Mouse (Mus musculus) midbrain, postnatal 0 days (tissue): ENCODE measurements around the gene Ap1s1. TPM values are rescaled to one million over a fixed set of nuclear protein-coding genes. Genes with fewer than 3 reads are reported as not detected.

Experiments
- ATAC-seq: fragments of 200-750 bp; cut with Nextera tagmentation; 2 replicates; pipeline ENCODE4 v1.8.0; 2017; ENCODE audit warnings: moderate number of reproducible peaks, mild to moderate bottlenecking, moderate TSS enrichment, moderate library complexity; ENCODE audit not compliant: low FRiP score
- DNase-seq: peaks from one replicate; pipeline ENCODE4 v3.0.0-alpha.2; 2015; ENCODE audit warnings: low spot score
- H3K27ac ChIP-seq: fragments of 300-500 bp; sonication (generic); 2 replicates; pipeline ENCODE4 v1.5.1; 2014; ENCODE audit warnings: low read depth, mild to moderate bottlenecking, low read length, mixed read lengths
- H3K27me3 ChIP-seq: fragments of 300-500 bp; sonication (generic); 2 replicates; pipeline ENCODE4 v1.6.1; 2014; ENCODE audit warnings: low read length, control low read depth, mixed read lengths; ENCODE audit not compliant: insufficient read depth
- H3K36me3 ChIP-seq: fragments of 300-500 bp; sonication (generic); 2 replicates; pipeline ENCODE4 v1.6.1; 2014; ENCODE audit warnings: low read length, control low read depth, mixed read lengths; ENCODE audit not compliant: insufficient read depth
- H3K4me1 ChIP-seq: fragments of 300-500 bp; sonication (generic); 2 replicates; pipeline ENCODE4 v1.6.1; 2014; ENCODE audit warnings: mild to moderate bottlenecking, control low read depth, antibody characterized with exemption, low read length, mixed read lengths; ENCODE audit not compliant: insufficient read depth
- H3K4me2 ChIP-seq: fragments of 300-500 bp; sonication (generic); 2 replicates; pipeline ENCODE4 v1.6.1; 2014; ENCODE audit warnings: low read depth, mild to moderate bottlenecking, low read length, mixed read lengths; ENCODE audit not compliant: poor library complexity, severe bottlenecking
- H3K4me3 ChIP-seq: fragments of 300-500 bp; sonication (generic); 2 replicates; pipeline ENCODE4 v1.5.1; 2014; ENCODE audit warnings: low read depth, mild to moderate bottlenecking, low read length, moderate library complexity
- H3K9ac ChIP-seq: fragments of 300-500 bp; sonication (generic); replicated peaks from 2 replicates; pipeline ENCODE4 v1.6.1; 2014; ENCODE audit warnings: mild to moderate bottlenecking, low read length, moderate library complexity, mixed read lengths; ENCODE audit not compliant: poor library complexity, severe bottlenecking
- H3K9me3 ChIP-seq: fragments of 300-500 bp; sonication (generic); 2 replicates; pipeline ENCODE4 v1.6.1; 2016; ENCODE audit warnings: low read length, control low read depth
- CTCF ChIP-seq: IDR thresholded peaks from 2 replicates; pipeline ENCODE4 v1.5.1; 2016; ENCODE audit warnings: antibody characterized with exemption, mild to moderate bottlenecking
- WGBS: fragments of 180-500 bp; shearing (Covaris S2); extraction: QIAGEN DNeasy Blood & Tissue Kit; methylation state at CpG from one replicate; pipeline ENCODE4 v1.1.7; 2014; 5-methylcytosine and 5-hydroxymethylcytosine counted together
- polyA plus RNA-seq: library from polyadenylated mRNA; unstranded; fragments of >200 nt; fragmentation: Nextera tagmentation; extraction: Ambion mirVana; gene quantifications from 2 replicates; pipeline ENCODE4 v1.2.1, GENCODE M21; 2015
- total RNA-seq: library from RNA; depleted of rRNA; stranded (reverse); fragments of >200 nt; gene quantifications from 2 replicates; pipeline ENCODE4 v1.2.3, GENCODE M21; 2014

Gene Ap1s1
- total and polyA plus RNA-seq, 2 experiments from 2014 or later: 144 to 308 TPM

- TF ChIP-seq CTCF: no peak
- no peak overlapping the region for H3K27ac ChIP-seq
- H3K4me1 ChIP-seq: peaks cover 4% of the 10 kb centered on the region; the same call in 1 of the 2 replicates
- no peak overlapping the region for H3K4me2 ChIP-seq
- H3K4me3 ChIP-seq: no peak overlapping the region
- DNase-seq (no peak), ATAC-seq (no peak)
- H3K27me3 ChIP-seq: no peaks in the 10 kb centered on the region
- no peaks in the 10 kb centered on the region for H3K9me3 ChIP-seq
- H3K9ac ChIP-seq: no peak overlapping the region
- peaks cover 9% of the 10 kb centered on the region for H3K36me3 ChIP-seq
Measured at GRCm38 (mm10) chr5:137046991-137047390, 1.1 kb upstream of the Ap1s1 start.

- Histone ChIP-seq H3K4me2 (peak overlapping the region; percentile 25), H3K36me3 (peaks cover 16% of the 10 kb centered on the region), H3K27me3 (no peaks in the 10 kb centered on the region), H3K9me3 (no peaks in the 10 kb centered on the region), H3K27ac (peak overlapping the region; percentile 73), H3K4me3 (peak overlapping the region; percentile 47), H3K4me1 (peaks cover 4% of the 10 kb centered on the region; the same call in 1 of the 2 replicates), H3K9ac (no peak overlapping the region)
- 16% methylated on average over 5 of the region's 5 CpGs for WGBS
- DNase-seq (no peak), ATAC-seq (peak; percentile 24)
- no peak for TF ChIP-seq CTCF
Measured at GRCm38 (mm10) chr5:137046324-137046718, 386 bp upstream of the Ap1s1 start.

- no peaks in the 10 kb centered on the region for H3K27me3 ChIP-seq
- WGBS: 96% methylated on average over 7 of the region's 7 CpGs
- peaks cover 31% of the 10 kb centered on the region for H3K36me3 ChIP-seq
- H3K9me3 ChIP-seq: no peaks in the 10 kb centered on the region
- peaks cover 4% of the 10 kb centered on the region; the same call in 1 of the 2 replicates for H3K4me1 ChIP-seq
- H3K27ac ChIP-seq: no peak overlapping the region
- no peak overlapping the region for H3K4me3 ChIP-seq
- DNase-seq (no peak), ATAC-seq (no peak)
- no peak for TF ChIP-seq CTCF
- H3K9ac ChIP-seq: no peak overlapping the region
- no peak overlapping the region for H3K4me2 ChIP-seq
Measured at GRCm38 (mm10) chr5:137043997-137044396, 1.9 kb downstream of the Ap1s1 start.

GRCm38 (mm10) chr5:137041442-137041841 is 4.5 kb downstream of the Ap1s1 start:
- H3K4me1 ChIP-seq: peaks cover 2% of the 10 kb centered on the region; the same call in 1 of the 2 replicates
- TF ChIP-seq CTCF: no peak

GRCm38 (mm10) chr5:137039453-137039852 is 6.5 kb downstream of the Ap1s1 start:
- DNase-seq: no peak

More at GRCm38 (mm10) chr5:137041442-137041841, 4.5 kb downstream of the Ap1s1 start:
- Histone ChIP-seq H3K4me3 (no peak overlapping the region), H3K27me3 (no peaks in the 10 kb centered on the region), H3K36me3 (peaks cover 53% of the 10 kb centered on the region), H3K9ac (no peak overlapping the region), H3K27ac (no peak overlapping the region), H3K4me2 (no peak overlapping the region), H3K9me3 (no peaks in the 10 kb centered on the region)
- DNase-seq (no peak), ATAC-seq (no peak)
- 72% methylated on average over 10 of the region's 10 CpGs for WGBS

GRCm38 (mm10) chr5:137036211-137036610 is 9.7 kb downstream of the Ap1s1 start:
- ATAC-seq: no peak
- Histone ChIP-seq H3K9ac (no peak overlapping the region), H3K27me3 (no peaks in the 10 kb centered on the region), H3K4me2 (no peak overlapping the region), H3K4me3 (no peak overlapping the region), H3K4me1 (peaks cover 4% of the 10 kb centered on the region; the same call in 1 of the 2 replicates), H3K27ac (no peak overlapping the region), H3K9me3 (no peaks in the 10 kb centered on the region), H3K36me3 (peaks cover 49% of the 10 kb centered on the region)
- WGBS: 89% methylated on average over 13 of the region's 13 CpGs
- no peak for DNase-seq
- TF ChIP-seq CTCF: no peak

More at GRCm38 (mm10) chr5:137039453-137039852, 6.5 kb downstream of the Ap1s1 start:
- Histone ChIP-seq H3K4me1 (no peaks in the 10 kb centered on the region), H3K36me3 (peaks cover 66% of the 10 kb centered on the region), H3K27me3 (no peaks in the 10 kb centered on the region), H3K9ac (no peak overlapping the region), H3K4me2 (no peak overlapping the region), H3K27ac (no peak overlapping the region), H3K9me3 (no peaks in the 10 kb centered on the region), H3K4me3 (no peak overlapping the region)
- TF ChIP-seq CTCF: no peak
- ATAC-seq: no peak
- WGBS: 95% methylated on average over 10 of the region's 10 CpGs
